Mouse (Mus musculus) heart, embryonic 12.5 days (tissue): ENCODE data around the gene Scd4. TPM values are rescaled to one million over a fixed set of nuclear protein-coding genes. Genes with fewer than 3 reads are reported as not detected.
"Not testable (repeated sequence)": the region's sequence is repeated elsewhere in the genome, so short reads cannot be mapped to it uniquely, and the experiment has no call there.

ENCODE experiments used
- ATAC-seq: fragments of 200-750 bp; cut with Nextera tagmentation; 2 replicates; pipeline ENCODE4 v1.8.0; 2017; ENCODE audit warnings: moderate TSS enrichment, moderate library complexity; ENCODE audit not compliant: insufficient number of reproducible peaks, low FRiP score
- H3K27ac ChIP-seq: fragments of 300-500 bp; sonication (generic); 2 replicates; pipeline ENCODE4 v1.5.1; 2016; ENCODE audit warnings: mild to moderate bottlenecking, moderate library complexity; ENCODE audit not compliant: poor library complexity, severe bottlenecking
- H3K27me3 ChIP-seq: fragments of 300-500 bp; sonication (generic); replicated peaks from 2 replicates; pipeline ENCODE4 v1.6.1; 2016; ENCODE audit warnings: mild to moderate bottlenecking, moderate library complexity
- H3K36me3 ChIP-seq: fragments of 300-500 bp; sonication (generic); 2 replicates; pipeline ENCODE4 v1.6.1; 2016; ENCODE audit warnings: mild to moderate bottlenecking, moderate library complexity
- H3K4me1 ChIP-seq: fragments of 300-500 bp; sonication (generic); replicated peaks from 2 replicates; pipeline ENCODE4 v1.6.1; 2016; ENCODE audit warnings: mild to moderate bottlenecking
- H3K4me2 ChIP-seq: fragments of 300-500 bp; sonication (generic); 2 replicates; pipeline ENCODE4 v1.6.1; 2016; ENCODE audit warnings: mild to moderate bottlenecking, moderate library complexity
- H3K4me3 ChIP-seq: fragments of 300-500 bp; sonication (generic); 2 replicates; pipeline ENCODE4 v1.5.1; 2016; ENCODE audit warnings: mild to moderate bottlenecking
- H3K9ac ChIP-seq: fragments of 300-500 bp; sonication (generic); 2 replicates; pipeline ENCODE4 v1.6.1; 2016; ENCODE audit warnings: mild to moderate bottlenecking, moderate library complexity
- H3K9me3 ChIP-seq: fragments of 300-500 bp; sonication (generic); replicated peaks from 2 replicates; pipeline ENCODE4 v1.6.1; 2016; ENCODE audit warnings: mild to moderate bottlenecking, moderate library complexity
- WGBS: fragments of 180-500 bp; shearing (Covaris S2); methylation state at CpG from one replicate; pipeline ENCODE4 v1.1.7; 2016; 5-methylcytosine and 5-hydroxymethylcytosine counted together
- polyA plus RNA-seq: library from polyadenylated mRNA; unstranded; fragments of >200 nt; fragmentation: Nextera tagmentation; extraction: Ambion mirVana; gene quantifications from 2 replicates; pipeline ENCODE4 v1.2.1, GENCODE M21; 2016

Scd4 gene
- polyA plus RNA-seq, 1 experiment from 2014 or later: 0.29 TPM

- no peak overlapping the region for H3K27ac ChIP-seq
- H3K4me1 ChIP-seq: peaks cover 3% of the 10 kb centered on the region; the same call in 1 of the 2 replicates
- H3K9me3 ChIP-seq: 0 out of 2 replicates have a peak, but pooled peaks cover 8% of the 10 kb centered on the region
- ATAC-seq: no peak
- H3K9ac ChIP-seq: no peak overlapping the region
- no peak overlapping the region for H3K4me2 ChIP-seq
- no peak overlapping the region for H3K4me3 ChIP-seq
- no peaks in the 10 kb centered on the region for H3K27me3 ChIP-seq
- H3K36me3 ChIP-seq: 0 out of 2 replicates have a peak, but pooled peaks cover 3% of the 10 kb centered on the region
These were observed 14.3 kb upstream of the Scd4 start for GRCm38 (mm10) chr19:44318545-44318944.

GRCm38 (mm10) chr19:44320316-44320715 is 12.6 kb upstream of the Scd4 start:
- H3K36me3 ChIP-seq: 0 out of 2 replicates have a peak, but pooled peaks cover 3% of the 10 kb centered on the region
- WGBS: 75% methylated on average over 3 of the region's 3 CpGs
- no peak overlapping the region for H3K27ac ChIP-seq
- no peaks in the 10 kb centered on the region for H3K27me3 ChIP-seq
- no peaks in the 10 kb centered on the region; the same call in 1 of the 2 replicates for H3K4me1 ChIP-seq
- H3K4me2 ChIP-seq: no peak overlapping the region
- H3K9ac ChIP-seq: no peak overlapping the region
- H3K9me3 ChIP-seq: 0 out of 2 replicates have a peak, but pooled peaks cover 8% of the 10 kb centered on the region
- ATAC-seq: no peak
- no peak overlapping the region for H3K4me3 ChIP-seq

- no peak overlapping the region for H3K4me3 ChIP-seq
- H3K27me3 ChIP-seq: no peaks in the 10 kb centered on the region
- no peaks in the 10 kb centered on the region; the same call in 1 of the 2 replicates for H3K4me1 ChIP-seq
- no peak overlapping the region for H3K9ac ChIP-seq
- ATAC-seq: no peak
- 77% methylated on average over 4 of the region's 4 CpGs for WGBS
- 0 out of 2 replicates have a peak, but pooled peaks cover 3% of the 10 kb centered on the region for H3K36me3 ChIP-seq
- H3K9me3 ChIP-seq: peaks cover 9% of the 10 kb centered on the region; the same call in 1 of the 2 replicates
- no peak overlapping the region for H3K27ac ChIP-seq
- no peak overlapping the region for H3K4me2 ChIP-seq
These were observed 11.7 kb upstream of the Scd4 start for GRCm38 (mm10) chr19:44321201-44321600.

- WGBS: 45% methylated on average over 2 of the region's 2 CpGs
- ATAC-seq: no peak
These were observed 11.3 kb upstream of the Scd4 start for GRCm38 (mm10) chr19:44321631-44322030.

GRCm38 (mm10) chr19:44329566-44329965 is 3.3 kb upstream of the Scd4 start:
- no peaks in the 10 kb centered on the region for H3K36me3 ChIP-seq
- no peak overlapping the region for H3K9ac ChIP-seq
- H3K4me2 ChIP-seq: no peak overlapping the region
- no peak for ATAC-seq
- WGBS: 82% methylated on average over 2 of the region's 2 CpGs
- peaks cover 6% of the 10 kb centered on the region; the same call in 1 of the 2 replicates for H3K9me3 ChIP-seq
- no peak overlapping the region for H3K4me3 ChIP-seq
- H3K4me1 ChIP-seq: peaks cover 17% of the 10 kb centered on the region
- no peak overlapping the region for H3K27ac ChIP-seq
- H3K27me3 ChIP-seq: no peaks in the 10 kb centered on the region

More at GRCm38 (mm10) chr19:44321631-44322030, 11.3 kb upstream of the Scd4 start:
- Histone ChIP-seq H3K27me3 (no peaks in the 10 kb centered on the region), H3K9me3 (peaks cover 11% of the 10 kb centered on the region; the same call in 1 of the 2 replicates), H3K4me2 (no peak overlapping the region), H3K4me3 (no peak overlapping the region), H3K27ac (peak overlapping the region; percentile 21; the same call in 1 of the 2 replicates), H3K4me1 (no peaks in the 10 kb centered on the region; the same call in 1 of the 2 replicates), H3K9ac (no peak overlapping the region), H3K36me3 (0 out of 2 replicates have a peak, but pooled peaks cover 3% of the 10 kb centered on the region)

- H3K4me3 ChIP-seq, H3K27me3 ChIP-seq, ATAC-seq, H3K27ac ChIP-seq, H3K9me3 ChIP-seq, H3K9ac ChIP-seq, H3K36me3 ChIP-seq, H3K4me2 ChIP-seq: not testable (repeated sequence)
- H3K4me1 ChIP-seq: peaks cover 31% of the 10 kb centered on the region
- 95% methylated on average over 1 of the region's 1 CpGs for WGBS
These were observed 1.8 kb upstream of the Scd4 start for GRCm38 (mm10) chr19:44331128-44331527.

GRCm38 (mm10) chr19:44331911-44332310 is 981 bp upstream of the Scd4 start:
- Histone ChIP-seq H3K4me2 (no peak overlapping the region), H3K4me1 (peaks cover 31% of the 10 kb centered on the region), H3K27ac (no peak overlapping the region), H3K27me3 (no peaks in the 10 kb centered on the region), H3K9me3 (0 out of 2 replicates have a peak, but pooled peaks cover 3% of the 10 kb centered on the region), H3K9ac (no peak overlapping the region), H3K4me3 (no peak overlapping the region), H3K36me3 (no peaks in the 10 kb centered on the region)
- ATAC-seq: no peak
- 62% methylated on average over 5 of the region's 5 CpGs for WGBS

- H3K27ac ChIP-seq: no peak overlapping the region
- no peaks in the 10 kb centered on the region for H3K36me3 ChIP-seq
- H3K27me3 ChIP-seq: no peaks in the 10 kb centered on the region
- no peak overlapping the region for H3K9ac ChIP-seq
- ATAC-seq: no peak
- H3K4me3 ChIP-seq: no peak overlapping the region
- 0 out of 2 replicates have a peak, but pooled peaks cover 3% of the 10 kb centered on the region for H3K9me3 ChIP-seq
- H3K4me1 ChIP-seq: peaks cover 31% of the 10 kb centered on the region
- 71% methylated on average over 8 of the region's 8 CpGs for WGBS
- H3K4me2 ChIP-seq: no peak overlapping the region
These were observed 566 bp upstream of the Scd4 start for GRCm38 (mm10) chr19:44332326-44332725.

GRCm38 (mm10) chr19:44333991-44334390 is 1.1 kb downstream of the Scd4 start:
- H3K36me3 ChIP-seq: no peaks in the 10 kb centered on the region
- H3K27me3 ChIP-seq: no peaks in the 10 kb centered on the region
- H3K4me1 ChIP-seq: peaks cover 31% of the 10 kb centered on the region
- no peak overlapping the region for H3K4me3 ChIP-seq
- no peaks in the 10 kb centered on the region for H3K9me3 ChIP-seq
- H3K4me2 ChIP-seq: no peak overlapping the region
- ATAC-seq: no peak
- 89% methylated on average over 9 of the region's 9 CpGs for WGBS
- no peak overlapping the region for H3K9ac ChIP-seq
- no peak overlapping the region for H3K27ac ChIP-seq

GRCm38 (mm10) chr19:44335876-44336662 is 3.2 kb downstream of the Scd4 start:
- H3K36me3 ChIP-seq: no peaks in the 10 kb centered on the region
- H3K27me3 ChIP-seq: no peaks in the 10 kb centered on the region
- H3K9me3 ChIP-seq: no peaks in the 10 kb centered on the region
- H3K4me2 ChIP-seq: no peak overlapping the region
- H3K27ac ChIP-seq: no peak overlapping the region
- no peak overlapping the region for H3K9ac ChIP-seq
- WGBS: 74% methylated on average over 6 of the region's 6 CpGs
- ATAC-seq: no peak
- peaks cover 31% of the 10 kb centered on the region for H3K4me1 ChIP-seq
- H3K4me3 ChIP-seq: no peak overlapping the region

- no peak overlapping the region for H3K4me2 ChIP-seq
- H3K27me3 ChIP-seq: no peaks in the 10 kb centered on the region
- no peaks in the 10 kb centered on the region for H3K4me1 ChIP-seq
- no peak for ATAC-seq
- H3K27ac ChIP-seq: no peak overlapping the region
- no peaks in the 10 kb centered on the region for H3K36me3 ChIP-seq
- 0 out of 2 replicates have a peak, but pooled peaks cover 8% of the 10 kb centered on the region for H3K9me3 ChIP-seq
- H3K9ac ChIP-seq: no peak overlapping the region
- no peak overlapping the region for H3K4me3 ChIP-seq
- 86% methylated on average over 8 of the region's 8 CpGs for WGBS
These were observed 16.8 kb downstream of the Scd4 start for GRCm38 (mm10) chr19:44349689-44350088.
